ENCODE assay signal across 10 mouse cellular contexts in genomic region chr5:124012885-124013284, GRCm38 (mm10). TPM values are rescaled to one million over a fixed set of nuclear protein-coding genes. Genes with fewer than 3 reads are reported as not detected.
A peak's percentile ranks its signal among the peaks of the same experiment; 100 is the strongest.
DNase-seq lines count a peak whose midpoint lies in the region; ATAC-seq and TF ChIP-seq lines count a peak whose summit lies in the region.
"Had no signal": no experiment of that assay in that cellular context is flagged by ENCODE, and none has a peak within 500 bp of the region (broad histone marks: within the 10 kb centered on the region; RNA-seq: fewer than 3 reads in every experiment).

No protein-coding gene starts in this region.

- ATAC-seq in forebrain, embryonic 12.5 days (ENCODE audit: low FRiP score), result no peak
- ATAC-seq in forebrain, embryonic 14.5 days, result no peak
- no peak for ATAC-seq in lung, embryonic 15.5 days (ENCODE audit: borderline replicate concordance, extremely low read depth, low FRiP score, low TSS enrichment)
- ATAC-seq in hindbrain, postnatal 0 days, result no peak
- no peak for ATAC-seq in midbrain, postnatal 0 days (ENCODE audit: low FRiP score)

- no peak for DNase-seq in forebrain, embryonic 14.5 days (ENCODE audit: low spot score)
- no peak for DNase-seq in lung, adult 18-20 months
- no peak for DNase-seq in hindbrain, postnatal 0 days (ENCODE audit: low spot score)
- DNase-seq in midbrain, postnatal 0 days (ENCODE audit: low spot score), result no peak
- no peak for DNase-seq in spleen, adult 18-20 months
- no peak for DNase-seq in cerebellum, postnatal 14 days
- DNase-seq: gastrocnemius, postnatal 36 days had no signal

- peaks cover 84% of the 10 kb centered on the region for H3K4me1 ChIP-seq in forebrain, embryonic 12.5 days
- peaks cover 53% of the 10 kb centered on the region for H3K4me1 ChIP-seq in forebrain, embryonic 14.5 days (ENCODE audit: control insufficient read depth, insufficient read depth, low read length)
- peaks cover 76% of the 10 kb centered on the region for H3K4me1 ChIP-seq in lung, embryonic 15.5 days
- peaks cover 61% of the 10 kb centered on the region for H3K4me1 ChIP-seq in hindbrain, postnatal 0 days (ENCODE audit: insufficient read depth, low read length)
- peaks cover 17% of the 10 kb centered on the region for H3K4me1 ChIP-seq in midbrain, postnatal 0 days (ENCODE audit: insufficient read depth, low read length)

- peaks cover 26% of the 10 kb centered on the region for H3K36me3 ChIP-seq in forebrain, embryonic 12.5 days (replicated peaks)
- peaks cover 36% of the 10 kb centered on the region for H3K36me3 ChIP-seq in forebrain, embryonic 14.5 days (ENCODE audit: control insufficient read depth, insufficient read depth, low read length)
- peaks cover 25% of the 10 kb centered on the region for H3K36me3 ChIP-seq in lung, embryonic 15.5 days
- peaks cover 16% of the 10 kb centered on the region for H3K36me3 ChIP-seq in hindbrain, postnatal 0 days (ENCODE audit: insufficient read depth, low read length)
- peaks cover 10% of the 10 kb centered on the region for H3K36me3 ChIP-seq in midbrain, postnatal 0 days (ENCODE audit: insufficient read depth, low read length)

- 92% methylated on average over 10 of the region's 10 CpGs for WGBS in forebrain, embryonic 12.5 days
- WGBS in forebrain, embryonic 14.5 days, result 90% methylated on average over 10 of the region's 10 CpGs
- WGBS in lung, embryonic 15.5 days, result 57% methylated on average over 10 of the region's 10 CpGs
- 62% methylated on average over 10 of the region's 10 CpGs for WGBS in hindbrain, postnatal 0 days
- 77% methylated on average over 10 of the region's 10 CpGs for WGBS in midbrain, postnatal 0 days

- H3K4me2 ChIP-seq in forebrain, embryonic 12.5 days, result no peak overlapping the region
- H3K4me2 ChIP-seq in forebrain, embryonic 14.5 days (ENCODE audit: low read length), result no peak overlapping the region
- H3K4me2 ChIP-seq in lung, embryonic 15.5 days, result no peak overlapping the region; the same call in 1 of the 2 replicates
- no peak overlapping the region for H3K4me2 ChIP-seq in hindbrain, postnatal 0 days (ENCODE audit: low read depth, low read length)
- H3K4me2 ChIP-seq in midbrain, postnatal 0 days (ENCODE audit: low read depth, low read length, poor library complexity, severe bottlenecking), result no peak overlapping the region

- H3K27ac ChIP-seq in forebrain, embryonic 12.5 days, result 0 out of 2 replicates have a peak overlapping the region, but pooled peaks have one; percentile 4
- no peak overlapping the region for H3K27ac ChIP-seq in forebrain, embryonic 14.5 days (ENCODE audit: low read depth, low read length)
- peak overlapping the region; percentile 95 for H3K27ac ChIP-seq in lung, embryonic 15.5 days
- H3K27ac ChIP-seq in hindbrain, postnatal 0 days, result peak overlapping the region; percentile 82; the same call in 1 of the 2 replicates
- 0 out of 2 replicates have a peak overlapping the region, but pooled peaks have one; percentile 43 for H3K27ac ChIP-seq in midbrain, postnatal 0 days (ENCODE audit: low read depth, low read length)

- H3K4me3 ChIP-seq in forebrain, embryonic 12.5 days (replicated peaks), result no peak overlapping the region
- no peak overlapping the region for H3K4me3 ChIP-seq in forebrain, embryonic 14.5 days (ENCODE audit: low read depth, low read length)
- no peak overlapping the region for H3K4me3 ChIP-seq in lung, embryonic 15.5 days
- no peak overlapping the region for H3K4me3 ChIP-seq in hindbrain, postnatal 0 days (ENCODE audit: low read length)
- no peak overlapping the region for H3K4me3 ChIP-seq in midbrain, postnatal 0 days (ENCODE audit: low read depth, low read length)
- H3K4me3 ChIP-seq: limb, embryonic 13.5 days had no signal

- H3K27me3 ChIP-seq in forebrain, embryonic 12.5 days, result no peaks in the 10 kb centered on the region
- no peaks in the 10 kb centered on the region for H3K27me3 ChIP-seq in forebrain, embryonic 14.5 days (replicated peaks; ENCODE audit: control insufficient read depth, insufficient read depth, low read length)
- no peaks in the 10 kb centered on the region for H3K27me3 ChIP-seq in lung, embryonic 15.5 days
- no peaks in the 10 kb centered on the region for H3K27me3 ChIP-seq in hindbrain, postnatal 0 days (ENCODE audit: insufficient read depth, low read length)
- H3K27me3 ChIP-seq in midbrain, postnatal 0 days (ENCODE audit: insufficient read depth, low read length), result no peaks in the 10 kb centered on the region
- H3K27me3 ChIP-seq: limb, embryonic 13.5 days had no signal

- H3K9me3 ChIP-seq in forebrain, embryonic 12.5 days, result no peaks in the 10 kb centered on the region
- H3K9me3 ChIP-seq in forebrain, embryonic 14.5 days (replicated peaks; ENCODE audit: control insufficient read depth, low read length), result no peaks in the 10 kb centered on the region
- H3K9me3 ChIP-seq in lung, embryonic 15.5 days, result no peaks in the 10 kb centered on the region
- no peaks in the 10 kb centered on the region for H3K9me3 ChIP-seq in hindbrain, postnatal 0 days (ENCODE audit: low read length)
- no peaks in the 10 kb centered on the region for H3K9me3 ChIP-seq in midbrain, postnatal 0 days (ENCODE audit: low read length)
- H3K9me3 ChIP-seq: limb, embryonic 13.5 days had no signal

- no peak overlapping the region for H3K9ac ChIP-seq in forebrain, embryonic 12.5 days
- H3K9ac ChIP-seq in forebrain, embryonic 14.5 days (ENCODE audit: low read length), result no peak overlapping the region
- no peak overlapping the region for H3K9ac ChIP-seq in lung, embryonic 15.5 days
- H3K9ac ChIP-seq in hindbrain, postnatal 0 days (replicated peaks; ENCODE audit: low read length), result no peak overlapping the region
- H3K9ac ChIP-seq in midbrain, postnatal 0 days (replicated peaks; ENCODE audit: low read length, poor library complexity, severe bottlenecking), result no peak overlapping the region
- H3K9ac ChIP-seq: limb, embryonic 13.5 days had no signal

- peak; percentile 36 for TF ChIP-seq CTCF in hindbrain, postnatal 0 days (IDR thresholded peaks at IDR 0.05; ENCODE audit: low read depth)
- peak; percentile 19; the same call in 1 of the 2 replicates for TF ChIP-seq CTCF in midbrain, postnatal 0 days (IDR thresholded peaks at IDR 0.05)

RNA-seq across cellular contexts. Expression of gene Vps37b, which starts 19.2 kb away (rescaled TPM):
- polyA plus RNA-seq in forebrain, embryonic 12.5 days (2016; fragmentation: Nextera tagmentation; extraction: Ambion mirVana), result 70.5 and 73.4 TPM in 2 replicates
- polyA plus RNA-seq in forebrain, embryonic 14.5 days (2014; fragmentation: Nextera tagmentation; extraction: Ambion mirVana), result 70.5 and 86.6 TPM in 2 replicates
- polyA plus RNA-seq in lung, embryonic 15.5 days (2015; fragmentation: Nextera tagmentation; extraction: Ambion mirVana), result 38.1 and 41.3 TPM in 2 replicates
- 104 and 110 TPM in 2 replicates for total RNA-seq in hindbrain, postnatal 0 days (2014; rRNA removed)
- polyA plus RNA-seq in hindbrain, postnatal 0 days (2015; fragmentation: Nextera tagmentation; extraction: Ambion mirVana), result 94.0 and 95.1 TPM in 2 replicates
- 52.3 and 75.5 TPM in 2 replicates for total RNA-seq in midbrain, postnatal 0 days (2014; rRNA removed)
- 54.3 and 56.2 TPM in 2 replicates for polyA plus RNA-seq in midbrain, postnatal 0 days (2015; fragmentation: Nextera tagmentation; extraction: Ambion mirVana)

RNA-seq across cellular contexts. Expression of gene Hip1r, which starts 39.5 kb away (rescaled TPM):
- polyA plus RNA-seq in forebrain, embryonic 12.5 days (2016; fragmentation: Nextera tagmentation; extraction: Ambion mirVana), result 16.0 and 17.9 TPM in 2 replicates
- 12.4 and 27.1 TPM in 2 replicates for polyA plus RNA-seq in forebrain, embryonic 14.5 days (2014; fragmentation: Nextera tagmentation; extraction: Ambion mirVana)
- polyA plus RNA-seq in lung, embryonic 15.5 days (2015; fragmentation: Nextera tagmentation; extraction: Ambion mirVana), result 11.8 and 13.3 TPM in 2 replicates
- 46.9 and 65.5 TPM in 2 replicates for total RNA-seq in hindbrain, postnatal 0 days (2014; rRNA removed)
- polyA plus RNA-seq in hindbrain, postnatal 0 days (2015; fragmentation: Nextera tagmentation; extraction: Ambion mirVana), result 32.6 and 33.9 TPM in 2 replicates
- total RNA-seq in midbrain, postnatal 0 days (2014; rRNA removed), result 42.9 and 45.4 TPM in 2 replicates
- polyA plus RNA-seq in midbrain, postnatal 0 days (2015; fragmentation: Nextera tagmentation; extraction: Ambion mirVana), result 25.8 and 30.8 TPM in 2 replicates
